23 mouse cellular contexts compared by ENCODE assay signal in the genomic region with DNA sequence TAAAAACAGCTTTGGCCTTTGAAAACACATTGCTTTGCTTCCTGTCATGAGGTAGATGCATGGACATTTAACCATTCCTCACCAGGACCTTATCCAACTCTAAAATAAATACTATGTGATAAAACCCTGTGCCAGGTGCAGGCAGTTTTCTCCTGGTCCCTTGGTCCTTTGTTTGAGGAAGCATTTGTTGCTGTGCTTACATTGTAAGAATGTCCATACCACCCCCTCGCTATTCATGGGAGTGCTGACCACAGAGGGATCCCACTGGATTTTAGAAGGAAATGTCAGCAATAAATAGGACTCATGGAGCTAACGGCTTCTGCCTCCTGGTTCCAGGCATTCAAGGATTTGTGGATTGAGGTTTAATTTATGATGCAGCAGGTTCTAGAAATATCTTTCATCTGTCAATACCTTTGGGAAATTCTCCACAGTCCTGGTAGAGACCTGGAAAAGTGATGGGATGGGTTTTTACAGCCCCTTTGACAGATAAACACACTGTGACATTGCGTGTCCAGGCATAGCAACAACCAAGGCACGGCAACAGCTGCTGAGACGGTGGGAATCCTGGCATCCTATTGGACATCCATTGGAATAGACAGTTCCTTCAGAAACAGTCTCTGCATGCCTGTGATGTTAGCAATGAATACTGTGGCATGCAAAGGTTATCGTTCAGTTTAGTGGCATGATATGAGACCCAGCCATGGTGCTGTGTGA.
A peak's percentile ranks its signal among the peaks of the same experiment; 100 is the strongest.
DNase-seq lines count a peak whose midpoint lies in the region; ATAC-seq and TF ChIP-seq lines count a peak whose summit lies in the region.
"Had no signal": no experiment of that assay in that cellular context is flagged by ENCODE, and none has a peak within 500 bp of the region (broad histone marks: within the 10 kb centered on the region; RNA-seq: fewer than 3 reads in every experiment).

No protein-coding gene starts in this region.

- H3K27me3 ChIP-seq in forebrain, embryonic 11.5 days (ENCODE audit: control insufficient read depth, insufficient read depth, low read length) = no peaks in the 10 kb centered on the region
- no peaks in the 10 kb centered on the region for H3K27me3 ChIP-seq in forebrain, postnatal 0 days (ENCODE audit: insufficient read depth, low read length)
- H3K27me3 ChIP-seq in forebrain, embryonic 14.5 days (replicated peaks; ENCODE audit: control insufficient read depth, insufficient read depth, low read length) = no peaks in the 10 kb centered on the region
- H3K27me3 ChIP-seq in midbrain, embryonic 15.5 days (replicated peaks) = no peaks in the 10 kb centered on the region
- H3K27me3 ChIP-seq: limb, embryonic 13.5 days; liver, embryonic 15.5 days; megakaryocyte, embryonic 14.5 days; stomach, embryonic 15.5 days had no signal

- H3K4me3 ChIP-seq in forebrain, embryonic 11.5 days (ENCODE audit: low read depth, low read length) = no peak overlapping the region
- H3K4me3 ChIP-seq in forebrain, postnatal 0 days (ENCODE audit: low read depth, low read length) = no peak overlapping the region
- no peak overlapping the region for H3K4me3 ChIP-seq in forebrain, embryonic 14.5 days (ENCODE audit: low read depth, low read length)
- H3K4me3 ChIP-seq in midbrain, embryonic 15.5 days = no peak overlapping the region
- H3K4me3 ChIP-seq: embryonic facial prominence, embryonic 10.5 days; erythroblast, embryonic 14.5 days; heart, embryonic 10.5 days; limb, embryonic 13.5 days; liver, embryonic 15.5 days; megakaryocyte, embryonic 14.5 days; stomach, embryonic 15.5 days had no signal

- H3K4me2 ChIP-seq in forebrain, embryonic 11.5 days (ENCODE audit: low read depth, low read length, severe bottlenecking) = no peak overlapping the region
- no peak overlapping the region for H3K4me2 ChIP-seq in forebrain, postnatal 0 days (ENCODE audit: low read depth)
- H3K4me2 ChIP-seq in forebrain, embryonic 14.5 days (ENCODE audit: low read length) = no peak overlapping the region
- no peak overlapping the region for H3K4me2 ChIP-seq in midbrain, embryonic 15.5 days
- H3K4me2 ChIP-seq: hindbrain, embryonic 14.5 days; limb, embryonic 13.5 days; liver, embryonic 15.5 days; stomach, embryonic 15.5 days had no signal

- no peaks in the 10 kb centered on the region for H3K36me3 ChIP-seq in forebrain, embryonic 11.5 days (ENCODE audit: control insufficient read depth, insufficient read depth, low read length)
- H3K36me3 ChIP-seq in forebrain, postnatal 0 days (ENCODE audit: insufficient read depth) = no peaks in the 10 kb centered on the region
- no peaks in the 10 kb centered on the region for H3K36me3 ChIP-seq in forebrain, embryonic 14.5 days (ENCODE audit: control insufficient read depth, insufficient read depth, low read length)
- H3K36me3 ChIP-seq in midbrain, embryonic 15.5 days (replicated peaks) = no peaks in the 10 kb centered on the region
- H3K36me3 ChIP-seq: embryonic facial prominence, embryonic 10.5 days; heart, embryonic 10.5 days; limb, embryonic 13.5 days; liver, embryonic 15.5 days; stomach, embryonic 15.5 days had no signal

- H3K4me1 ChIP-seq in forebrain, embryonic 11.5 days (replicated peaks; ENCODE audit: control insufficient read depth, insufficient read depth, low read length) = 0 out of 2 replicates have a peak, but pooled peaks cover 2% of the 10 kb centered on the region
- no peaks in the 10 kb centered on the region for H3K4me1 ChIP-seq in forebrain, postnatal 0 days (ENCODE audit: insufficient read depth)
- H3K4me1 ChIP-seq in forebrain, embryonic 14.5 days (ENCODE audit: control insufficient read depth, insufficient read depth, low read length) = no peaks in the 10 kb centered on the region
- H3K4me1 ChIP-seq in midbrain, embryonic 15.5 days = no peaks in the 10 kb centered on the region
- H3K4me1 ChIP-seq: embryonic facial prominence, embryonic 10.5 days; heart, embryonic 10.5 days; limb, embryonic 13.5 days; liver, embryonic 15.5 days; megakaryocyte, embryonic 14.5 days; stomach, embryonic 15.5 days had no signal

- WGBS in forebrain, embryonic 11.5 days = 45% methylated on average over 6 of the region's 6 CpGs
- 49% methylated on average over 6 of the region's 6 CpGs for WGBS in forebrain, postnatal 0 days
- 41% methylated on average over 6 of the region's 6 CpGs for WGBS in forebrain, embryonic 14.5 days
- WGBS in midbrain, embryonic 15.5 days = 36% methylated on average over 6 of the region's 6 CpGs

- no peak for TF ChIP-seq CTCF in forebrain, postnatal 0 days (IDR thresholded peaks at IDR 0.05; ENCODE audit: low read depth)
- TF ChIP-seq CTCF in brain, embryonic 14.5 days (IDR thresholded peaks at IDR 0.05; ENCODE audit: borderline replicate concordance, extremely low read depth, insufficient read depth, insufficient read length) = no peak

- no peak overlapping the region for H3K9ac ChIP-seq in forebrain, embryonic 11.5 days (ENCODE audit: low read length)
- no peak overlapping the region for H3K9ac ChIP-seq in forebrain, postnatal 0 days
- no peak overlapping the region for H3K9ac ChIP-seq in forebrain, embryonic 14.5 days (ENCODE audit: low read length)
- no peak overlapping the region for H3K9ac ChIP-seq in midbrain, embryonic 15.5 days
- H3K9ac ChIP-seq: hindbrain, embryonic 14.5 days; limb, embryonic 13.5 days; liver, embryonic 15.5 days; stomach, embryonic 15.5 days had no signal

- ATAC-seq in forebrain, embryonic 11.5 days (replicated peaks; ENCODE audit: low FRiP score) = peak; percentile 66
- ATAC-seq in forebrain, postnatal 0 days = no peak
- peak; percentile 29; the same call in 1 of the 2 replicates for ATAC-seq in forebrain, embryonic 14.5 days
- peak; percentile 52; the same call in 1 of the 2 replicates for ATAC-seq in midbrain, embryonic 15.5 days (replicated peaks)
- ATAC-seq: intestine, postnatal 0 days had no signal

- no peak for DNase-seq in forebrain, embryonic 11.5 days (ENCODE audit: low spot score)
- no peak for DNase-seq in forebrain, postnatal 0 days
- peak; percentile 33 for DNase-seq in brain, embryonic 14.5 days (ENCODE audit: low read depth)
- no peak for DNase-seq in forebrain, embryonic 14.5 days (ENCODE audit: low spot score)
- DNase-seq in retina, postnatal 1 day = no peak
- DNase-seq in urinary bladder, adult 18-20 months (ENCODE audit: low spot score in 2 of 2) = no peak
- DNase-seq: adrenal gland, postnatal 25 days; cerebellum, adult 9-10 months; gastrocnemius, postnatal 25 days; heart, postnatal 10 days; lung, postnatal 10 days; thymus, adult 2 months had no signal

- TF ChIP-seq POLR2A in brain, embryonic 14.5 days (IDR thresholded peaks at IDR 0.05; ENCODE audit: borderline replicate concordance, extremely low read depth, insufficient read depth, insufficient read length, poor library complexity, severe bottlenecking) = no peak

- H3K9me3 ChIP-seq in forebrain, embryonic 11.5 days (ENCODE audit: control insufficient read depth, low read length) = no peaks in the 10 kb centered on the region
- no peaks in the 10 kb centered on the region for H3K9me3 ChIP-seq in forebrain, postnatal 0 days (ENCODE audit: low read length)
- H3K9me3 ChIP-seq in forebrain, embryonic 14.5 days (replicated peaks; ENCODE audit: control insufficient read depth, low read length) = no peaks in the 10 kb centered on the region
- H3K9me3 ChIP-seq in midbrain, embryonic 15.5 days = no peaks in the 10 kb centered on the region
- H3K9me3 ChIP-seq: embryonic facial prominence, embryonic 10.5 days; heart, embryonic 10.5 days; limb, embryonic 13.5 days; liver, embryonic 15.5 days; stomach, embryonic 15.5 days had no signal

- H3K27ac ChIP-seq in forebrain, embryonic 11.5 days (ENCODE audit: low read depth, low read length) = peak overlapping the region; percentile 21; the same call in 1 of the 2 replicates
- H3K27ac ChIP-seq in forebrain, postnatal 0 days (ENCODE audit: low read depth, low read length) = no peak overlapping the region
- no peak overlapping the region for H3K27ac ChIP-seq in forebrain, embryonic 14.5 days (ENCODE audit: low read depth, low read length)
- H3K27ac ChIP-seq in midbrain, embryonic 15.5 days = no peak overlapping the region
- H3K27ac ChIP-seq: embryonic facial prominence, embryonic 10.5 days; heart, embryonic 10.5 days; hindbrain, embryonic 14.5 days; kidney, postnatal 0 days; limb, embryonic 13.5 days; liver, embryonic 15.5 days; stomach, embryonic 15.5 days had no signal
